Mouse (Mus musculus): ENCODE results near the gene Apol7b. TPM values are rescaled to one million over a fixed set of nuclear protein-coding genes. Genes with fewer than 3 reads are reported as not detected.
"Not testable (repeated sequence)": the region's sequence is repeated elsewhere in the genome, so short reads cannot be mapped to it uniquely, and the experiment has no call there.

Apol7b gene
- total RNA-seq (2021): not detected
- long read RNA-seq, experiment 1: 0 reads
- long read RNA-seq, experiment 2: 0 reads

GRCm38 (mm10) chr15:77447392-77447791 is at the start of gene Apol7b:
Gene Apol7b (minus strand): TSS chr15:77447492.
- not testable (repeated sequence) for DNase-seq (ENCODE audit: low spot score in 2 of 2)

GRCm38 (mm10) chr15:77494694-77495093 is 47.4 kb upstream of the Apol7b start:
- DNase-seq (ENCODE audit: low spot score in 2 of 2): not testable (repeated sequence)

- not testable (repeated sequence) for DNase-seq (ENCODE audit: low spot score in 2 of 2)
These were observed 45.9 kb upstream of the Apol7b start for GRCm38 (mm10) chr15:77493181-77493580.

GRCm38 (mm10) chr15:77482140-77482794 is 35.0 kb upstream of the Apol7b start:
- DNase-seq (ENCODE audit: low spot score in 2 of 2): no peak

- not testable (repeated sequence) for DNase-seq (ENCODE audit: low spot score in 2 of 2)
These were observed 29.4 kb upstream of the Apol7b start, which contains the start of gene Apol10a for GRCm38 (mm10) chr15:77476693-77477092. Gene Apol10a (plus strand): TSS chr15:77477047.

GRCm38 (mm10) chr15:77474699-77475390 is 27.6 kb upstream of the Apol7b start:
- not testable (repeated sequence) for DNase-seq (ENCODE audit: low spot score in 2 of 2)

- DNase-seq (ENCODE audit: low spot score in 2 of 2): peak in 1 of 2 experiments; percentile 35
These were observed 2.6 kb upstream of the Apol7b start for GRCm38 (mm10) chr15:77449927-77450326.

- DNase-seq (ENCODE audit: low spot score in 2 of 2): not testable (repeated sequence)
These were observed 1.6 kb downstream of the Apol7b start for GRCm38 (mm10) chr15:77445668-77446067.

- DNase-seq (ENCODE audit: low spot score in 2 of 2): not testable (repeated sequence)
These were observed 2.5 kb downstream of the Apol7b start for GRCm38 (mm10) chr15:77444746-77445145.

GRCm38 (mm10) chr15:77428690-77429448 is 18.4 kb downstream of the Apol7b start:
- not testable (repeated sequence) for DNase-seq (ENCODE audit: low spot score in 2 of 2)

- not testable (repeated sequence) for DNase-seq (ENCODE audit: low spot score in 2 of 2)
These were observed 24.4 kb downstream of the Apol7b start for GRCm38 (mm10) chr15:77422925-77423324.

GRCm38 (mm10) chr15:77419657-77420056 is 27.6 kb downstream of the Apol7b start:
- not testable (repeated sequence) for DNase-seq (ENCODE audit: low spot score in 2 of 2)

GRCm38 (mm10) chr15:77416655-77417333 is 30.5 kb downstream of the Apol7b start:
- not testable (repeated sequence) for DNase-seq (ENCODE audit: low spot score in 2 of 2)

GRCm38 (mm10) chr15:77415653-77416052 is 31.6 kb downstream of the Apol7b start:
- not testable (repeated sequence) for DNase-seq (ENCODE audit: low spot score in 2 of 2)

- DNase-seq (ENCODE audit: low spot score in 2 of 2): peak in 1 of 2 experiments; percentile 4
These were observed 34.6 kb downstream of the Apol7b start for GRCm38 (mm10) chr15:77412695-77413094.

- DNase-seq (ENCODE audit: low spot score in 2 of 2): not testable (repeated sequence)
These were observed 36.3 kb downstream of the Apol7b start, which contains the start of gene Apol9a for GRCm38 (mm10) chr15:77411035-77411434. Gene Apol9a (minus strand): TSS chr15:77411135.

- DNase-seq (ENCODE audit: low spot score in 2 of 2): not testable (repeated sequence)
These were observed 40.9 kb downstream of the Apol7b start for GRCm38 (mm10) chr15:77406370-77406769.

GRCm38 (mm10) chr15:77399027-77399426 is 48.3 kb downstream of the Apol7b start, which contains the start of gene Apol7a:
Gene Apol7a (minus strand): TSS chr15:77399110.
- DNase-seq (ENCODE audit: low spot score in 2 of 2): peak in 1 of 2 experiments; percentile 27

- peak in 1 of 2 experiments; percentile 18 for DNase-seq (ENCODE audit: low spot score in 2 of 2)
These were observed 49.7 kb downstream of the Apol7b start for GRCm38 (mm10) chr15:77397450-77398132.

GRCm38 (mm10) chr15:77393832-77394231 is 53.5 kb downstream of the Apol7b start:
- DNase-seq (ENCODE audit: low spot score in 2 of 2): not testable (repeated sequence)

Measured in adrenal gland, adult 18-20 months (tissue).